Mouse (Mus musculus): ENCODE data around the gene Brd3os. TPM values are rescaled to one million over a fixed set of nuclear protein-coding genes. Genes with fewer than 3 reads are reported as not detected.

The Brd3os gene
- polyA plus RNA-seq, 1 experiment from 2014 or later = 7.6 TPM

DNA sequence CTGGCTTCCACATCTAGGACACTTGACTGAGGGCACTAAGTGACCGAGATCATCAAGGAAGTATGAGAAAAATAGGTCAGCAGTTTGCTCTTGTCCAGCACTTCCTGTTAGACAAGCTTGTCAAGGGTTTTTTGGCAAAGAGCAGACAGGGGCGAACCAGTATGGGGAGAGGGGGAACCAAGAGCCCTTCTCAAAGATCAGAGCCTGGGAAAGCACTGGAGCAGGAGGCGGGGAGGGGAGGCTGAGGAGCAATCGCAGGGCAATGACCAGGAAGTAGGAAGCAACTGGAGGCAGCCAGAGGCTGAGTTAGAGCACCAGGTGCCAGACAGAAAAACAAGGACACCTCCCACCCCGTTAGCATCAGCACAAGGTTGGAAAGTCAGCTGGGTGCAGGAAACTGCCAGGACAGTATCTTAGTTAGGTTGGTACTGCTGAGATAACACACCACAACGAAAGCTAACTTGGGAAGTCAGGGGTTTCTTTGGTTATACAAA, 23.5 kb upstream of the Brd3os start:
- Histone ChIP-seq H3K36me3 (ENCODE audit: control insufficient read depth, insufficient read depth, low read length) (no peaks in the 10 kb centered on the region), H3K27ac (ENCODE audit: low read length) (peak overlapping the region; percentile 65), H3K9ac (ENCODE audit: low read length) (no peak overlapping the region), H3K9me3 (ENCODE audit: control insufficient read depth, low read length) (no peaks in the 10 kb centered on the region), H3K27me3 (ENCODE audit: control insufficient read depth, insufficient read depth, low read depth, low read length) (no peaks in the 10 kb centered on the region), H3K4me3 (ENCODE audit: low read length) (no peak overlapping the region), H3K4me2 (ENCODE audit: low read depth, low read length) (0 out of 2 replicates have a peak overlapping the region, but pooled peaks have one; percentile 10), H3K4me1 (replicated peaks; ENCODE audit: control insufficient read depth, insufficient read depth, low read length) (peaks cover 81% of the 10 kb centered on the region)
- 8% methylated on average over 6 of the region's 6 CpGs for WGBS
- ATAC-seq (ENCODE audit: low read depth) = peak; percentile 63

DNA sequence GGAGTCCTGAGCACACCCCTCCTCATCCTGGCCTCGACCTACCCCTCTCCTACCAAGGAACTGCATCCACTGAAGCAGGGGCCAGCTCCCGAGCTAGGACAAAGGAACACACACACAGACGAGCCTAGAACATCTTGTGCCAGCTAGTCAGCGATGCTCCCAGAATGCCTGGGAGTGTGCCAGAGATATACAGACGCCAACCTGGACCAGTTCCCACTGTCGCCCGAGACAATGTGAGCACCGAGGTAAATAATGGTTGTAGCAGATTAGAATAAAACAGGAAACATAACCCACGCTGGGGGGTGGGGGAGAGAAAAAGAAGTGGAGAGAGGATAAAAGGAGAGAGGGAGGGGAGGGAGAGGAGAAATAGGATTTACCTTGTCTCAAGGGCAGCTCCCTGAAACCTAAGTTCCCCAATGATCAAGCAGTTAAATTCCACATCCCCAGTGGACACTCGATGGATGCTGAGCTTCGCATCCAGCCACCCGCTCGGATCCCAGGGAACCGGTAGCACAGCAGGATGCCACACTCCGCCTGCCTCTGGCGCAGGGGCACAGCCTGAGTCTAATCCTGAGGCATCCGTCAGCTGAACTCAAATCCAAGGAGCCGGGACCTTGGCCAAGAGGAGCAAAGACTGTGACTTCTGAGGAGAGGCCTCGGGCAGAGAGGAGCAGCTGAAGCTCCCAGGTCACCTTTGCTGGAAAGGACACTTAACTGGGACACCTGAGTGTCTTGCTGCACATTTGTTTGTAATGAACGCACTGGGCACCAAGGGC, 20.6 kb upstream of the Brd3os start:
- ATAC-seq (ENCODE audit: low read depth) = no peak
- Histone ChIP-seq H3K9me3 (ENCODE audit: control insufficient read depth, low read length) (no peaks in the 10 kb centered on the region), H3K4me1 (replicated peaks; ENCODE audit: control insufficient read depth, insufficient read depth, low read length) (peaks cover 71% of the 10 kb centered on the region), H3K27me3 (ENCODE audit: control insufficient read depth, insufficient read depth, low read depth, low read length) (no peaks in the 10 kb centered on the region), H3K4me3 (ENCODE audit: low read length) (no peak overlapping the region), H3K27ac (ENCODE audit: low read length) (no peak overlapping the region), H3K4me2 (ENCODE audit: low read depth, low read length) (no peak overlapping the region), H3K36me3 (ENCODE audit: control insufficient read depth, insufficient read depth, low read length) (no peaks in the 10 kb centered on the region), H3K9ac (ENCODE audit: low read length) (no peak overlapping the region)
- WGBS = 60% methylated on average over 20 of the region's 20 CpGs

DNA sequence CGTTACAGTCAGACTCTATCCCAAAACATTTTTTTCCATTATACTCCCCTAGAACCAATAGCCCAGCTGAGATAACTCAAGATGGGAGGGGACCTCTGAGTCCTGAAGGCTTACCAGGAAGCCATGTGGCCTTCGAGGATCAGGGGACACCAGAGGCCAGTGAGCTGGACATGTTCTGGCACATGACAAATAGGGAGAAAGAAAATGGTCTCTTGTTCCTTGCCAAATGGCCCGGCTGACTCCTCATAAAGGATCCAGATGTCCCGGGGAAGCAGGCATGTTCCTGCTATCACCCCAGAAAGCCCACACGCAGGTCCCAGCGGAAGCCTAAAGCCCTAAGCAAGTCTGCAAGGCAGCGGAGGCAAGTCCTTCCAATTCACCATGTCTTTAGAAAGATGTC, 18.5 kb upstream of the Brd3os start:
- peak overlapping the region; percentile 98 for H3K4me2 ChIP-seq (ENCODE audit: low read depth, low read length)
- H3K36me3 ChIP-seq (ENCODE audit: control insufficient read depth, insufficient read depth, low read length) = no peaks in the 10 kb centered on the region
- H3K27ac ChIP-seq (ENCODE audit: low read length) = peak overlapping the region; percentile 30
- no peaks in the 10 kb centered on the region for H3K27me3 ChIP-seq (ENCODE audit: control insufficient read depth, insufficient read depth, low read depth, low read length)
- WGBS = 36% methylated on average over 7 of the region's 7 CpGs
- no peak overlapping the region for H3K9ac ChIP-seq (ENCODE audit: low read length)
- H3K4me1 ChIP-seq (replicated peaks; ENCODE audit: control insufficient read depth, insufficient read depth, low read length) = peaks cover 68% of the 10 kb centered on the region
- ATAC-seq (ENCODE audit: low read depth) = peak; percentile 14; the same call in 1 of the 2 replicates
- H3K9me3 ChIP-seq (ENCODE audit: control insufficient read depth, low read length) = no peaks in the 10 kb centered on the region
- no peak overlapping the region for H3K4me3 ChIP-seq (ENCODE audit: low read length)

DNA sequence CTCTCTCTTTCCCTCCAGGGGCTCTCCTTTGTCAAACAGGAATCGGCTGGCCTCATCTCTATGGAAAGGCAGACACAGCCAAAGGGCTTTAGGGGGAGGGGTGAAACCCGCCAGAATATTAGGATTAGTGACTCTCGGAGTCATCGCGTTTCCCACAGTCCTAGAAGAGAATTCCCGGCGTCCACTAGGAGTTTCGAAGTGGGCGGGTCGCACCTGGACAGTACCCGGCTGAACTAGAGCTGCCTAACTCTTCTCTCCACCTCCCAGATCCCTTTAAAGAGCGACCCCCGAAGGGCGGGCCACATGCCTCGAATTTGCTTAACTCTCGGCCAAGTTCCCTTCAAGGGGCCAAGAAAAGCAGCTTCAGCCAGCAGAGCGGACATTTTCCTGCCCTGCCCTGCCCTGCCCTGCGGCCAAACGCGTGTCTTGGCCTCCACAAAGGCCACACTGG, 16.9 kb upstream of the Brd3os start:
- H3K4me2 ChIP-seq (ENCODE audit: low read depth, low read length) = peak overlapping the region; percentile 98
- H3K9me3 ChIP-seq (ENCODE audit: control insufficient read depth, low read length) = no peaks in the 10 kb centered on the region
- H3K36me3 ChIP-seq (ENCODE audit: control insufficient read depth, insufficient read depth, low read length) = no peaks in the 10 kb centered on the region
- no peaks in the 10 kb centered on the region for H3K27me3 ChIP-seq (ENCODE audit: control insufficient read depth, insufficient read depth, low read depth, low read length)
- peaks cover 54% of the 10 kb centered on the region for H3K4me1 ChIP-seq (replicated peaks; ENCODE audit: control insufficient read depth, insufficient read depth, low read length)
- 1% methylated on average over 20 of the region's 20 CpGs for WGBS
- peak overlapping the region; percentile 91 for H3K9ac ChIP-seq (ENCODE audit: low read length)
- H3K27ac ChIP-seq (ENCODE audit: low read length) = peak overlapping the region; percentile 82
- ATAC-seq (ENCODE audit: low read depth) = no peak
- peak overlapping the region; percentile 93 for H3K4me3 ChIP-seq (ENCODE audit: low read length)

DNA sequence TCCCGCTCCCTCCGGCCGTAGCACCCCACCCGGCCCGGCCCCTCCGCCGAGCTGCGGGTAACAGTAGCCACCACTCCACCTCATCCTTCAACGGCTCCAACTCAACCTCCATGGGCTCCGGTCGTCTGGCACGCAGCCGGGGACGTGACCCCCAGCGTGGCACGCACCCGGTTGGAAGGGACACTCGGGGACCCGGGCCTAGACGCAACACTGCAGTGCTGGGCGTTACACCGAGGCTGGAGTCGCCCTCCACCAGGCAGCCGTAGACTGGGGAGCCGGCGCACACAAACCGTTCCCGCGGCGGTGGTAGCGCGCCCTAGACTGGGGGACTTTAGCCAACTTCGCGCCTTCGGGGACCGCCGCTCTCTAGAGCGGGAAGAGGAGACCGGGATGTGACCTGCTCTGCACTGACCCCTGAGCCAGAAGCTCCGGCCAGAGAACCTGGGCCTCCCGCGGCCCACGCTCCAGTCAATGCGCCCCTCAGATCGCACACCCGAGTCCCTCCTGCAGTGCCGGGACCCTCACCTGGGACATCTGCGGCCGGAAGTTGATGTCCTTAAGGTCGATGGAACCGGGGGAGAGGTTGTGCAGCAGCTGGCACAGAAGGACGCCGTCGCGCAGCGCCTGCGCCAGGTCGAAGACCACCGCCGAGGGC, 16.2 kb upstream of the Brd3os start:
- peak overlapping the region; percentile 91 for H3K9ac ChIP-seq (ENCODE audit: low read length)

DNA sequence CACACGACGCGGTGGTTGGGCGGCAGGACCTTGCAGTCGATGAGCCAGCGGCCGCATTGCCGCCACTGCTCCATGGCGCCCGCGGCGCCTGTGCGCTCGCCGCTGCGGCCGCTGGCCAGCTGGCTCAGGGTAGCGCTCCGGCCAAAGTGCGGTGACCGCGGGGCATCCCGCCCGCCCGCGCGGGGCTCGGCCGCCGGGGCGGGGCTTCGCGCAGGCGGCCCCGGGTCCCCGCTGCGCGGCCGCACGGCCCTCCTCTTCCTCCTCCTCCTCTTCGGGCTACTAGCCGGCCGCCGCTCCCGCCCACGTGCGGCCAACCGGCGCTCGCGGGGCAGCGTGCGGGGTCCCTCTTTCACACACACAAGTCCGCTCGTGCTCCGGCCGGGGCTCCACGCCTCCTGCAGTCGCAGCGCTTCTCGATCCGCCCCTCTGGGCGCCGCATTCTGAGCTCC, 15.7 kb upstream of the Brd3os start:
- ATAC-seq (ENCODE audit: low read depth) = peak; percentile 49
- WGBS = 0% methylated on average over 48 of the region's 64 CpGs
- peaks cover 46% of the 10 kb centered on the region for H3K4me1 ChIP-seq (replicated peaks; ENCODE audit: control insufficient read depth, insufficient read depth, low read length)

More for the DNA sequence above, 16.2 kb upstream of the Brd3os start:
- peak overlapping the region; percentile 98 for H3K4me2 ChIP-seq (ENCODE audit: low read depth, low read length)
- 0% methylated on average over 54 of the region's 60 CpGs for WGBS
- ATAC-seq (ENCODE audit: low read depth) = peak; percentile 4; the same call in 1 of the 2 replicates
- peak overlapping the region; percentile 82 for H3K27ac ChIP-seq (ENCODE audit: low read length)
- no peaks in the 10 kb centered on the region for H3K9me3 ChIP-seq (ENCODE audit: control insufficient read depth, low read length)
- no peaks in the 10 kb centered on the region for H3K27me3 ChIP-seq (ENCODE audit: control insufficient read depth, insufficient read depth, low read depth, low read length)
- peaks cover 52% of the 10 kb centered on the region for H3K4me1 ChIP-seq (replicated peaks; ENCODE audit: control insufficient read depth, insufficient read depth, low read length)
- peak overlapping the region; percentile 93 for H3K4me3 ChIP-seq (ENCODE audit: low read length)
- no peaks in the 10 kb centered on the region for H3K36me3 ChIP-seq (ENCODE audit: control insufficient read depth, insufficient read depth, low read length)

DNA sequence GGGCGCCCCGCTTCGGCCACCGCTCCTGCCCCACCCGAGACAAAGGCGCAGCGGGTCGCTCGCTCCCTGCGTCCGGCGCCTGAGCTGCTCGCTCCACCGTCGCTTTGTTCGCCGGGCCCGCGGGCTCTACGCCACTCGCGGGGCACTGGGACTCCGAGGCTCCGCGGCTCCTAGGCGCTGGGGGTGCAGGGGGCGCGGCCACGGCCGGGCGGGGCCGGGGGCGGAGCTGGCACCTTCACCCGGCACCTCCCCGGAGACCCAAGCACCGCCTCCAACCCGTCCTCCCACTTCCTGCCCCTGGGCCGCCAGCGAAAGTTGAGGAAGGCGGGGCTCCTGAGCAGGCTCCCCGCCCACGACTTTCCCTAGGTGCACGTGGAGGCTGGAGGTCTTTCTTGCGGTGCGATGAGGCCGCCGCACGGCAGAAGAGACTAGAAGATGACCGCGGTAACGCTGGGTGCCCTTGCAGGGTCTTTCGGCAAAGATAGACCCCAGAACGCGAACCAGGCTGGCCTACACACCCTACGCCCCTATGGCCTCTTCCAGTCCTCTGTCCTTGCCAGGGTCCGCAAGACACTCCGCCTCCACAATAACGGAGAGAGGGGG, 15.2 kb upstream of the Brd3os start, which contains the start of gene Vav2:
Gene Vav2, minus strand, starts transcription at position 179 of the 603 bp plus-strand sequence.
- Histone ChIP-seq H3K4me3 (ENCODE audit: low read length) (peak within 1 kb of the TSS; percentile 93), H3K36me3 (ENCODE audit: control insufficient read depth, insufficient read depth, low read length) (no peaks in the 10 kb centered on the region), H3K4me1 (replicated peaks; ENCODE audit: control insufficient read depth, insufficient read depth, low read length) (peaks cover 41% of the 10 kb centered on the region), H3K9me3 (ENCODE audit: control insufficient read depth, low read length) (no peaks in the 10 kb centered on the region), H3K27ac (ENCODE audit: low read length) (peak within 1 kb of the TSS; percentile 82), H3K9ac (ENCODE audit: low read length) (peak within 1 kb of the TSS; percentile 91), H3K27me3 (ENCODE audit: control insufficient read depth, insufficient read depth, low read depth, low read length) (no peaks in the 10 kb centered on the region), H3K4me2 (ENCODE audit: low read depth, low read length) (peak within 1 kb of the TSS; percentile 98)
- ATAC-seq (ENCODE audit: low read depth) = peak; percentile 94
- WGBS = 1% methylated on average over 58 of the region's 58 CpGs

More for the DNA sequence above, 15.7 kb upstream of the Brd3os start:
- Histone ChIP-seq H3K4me3 (ENCODE audit: low read length) (peak overlapping the region; percentile 93), H3K4me2 (ENCODE audit: low read depth, low read length) (peak overlapping the region; percentile 98), H3K9ac (ENCODE audit: low read length) (peak overlapping the region; percentile 91), H3K27me3 (ENCODE audit: control insufficient read depth, insufficient read depth, low read depth, low read length) (no peaks in the 10 kb centered on the region), H3K27ac (ENCODE audit: low read length) (peak overlapping the region; percentile 82), H3K9me3 (ENCODE audit: control insufficient read depth, low read length) (no peaks in the 10 kb centered on the region), H3K36me3 (ENCODE audit: control insufficient read depth, insufficient read depth, low read length) (no peaks in the 10 kb centered on the region)

DNA sequence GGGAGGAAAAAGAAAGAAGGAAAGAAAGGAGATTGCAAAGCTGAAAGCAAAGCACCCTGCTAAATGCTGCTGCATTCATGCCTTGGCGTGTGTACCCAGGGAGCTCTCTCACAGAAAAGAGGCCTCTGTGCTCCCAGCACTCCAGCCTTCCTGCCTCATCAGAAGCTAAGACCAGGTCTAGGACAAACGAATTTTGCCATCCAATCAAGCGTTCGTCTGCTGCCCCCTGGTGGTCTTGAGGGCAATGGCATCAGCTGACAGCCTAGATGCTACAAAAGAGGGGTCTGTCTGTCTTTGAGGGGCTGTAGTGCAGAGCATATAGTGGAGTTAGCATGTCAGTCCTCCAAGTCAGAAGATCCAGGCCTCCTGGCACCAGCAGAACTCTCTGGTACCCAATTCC, 14.1 kb upstream of the Brd3os start:
- no peak overlapping the region for H3K4me3 ChIP-seq (ENCODE audit: low read length)
- ATAC-seq (ENCODE audit: low read depth) = no peak
- WGBS = 0% methylated on average over 4 of the region's 4 CpGs
- no peak overlapping the region for H3K27ac ChIP-seq (ENCODE audit: low read length)
- peaks cover 31% of the 10 kb centered on the region for H3K4me1 ChIP-seq (replicated peaks; ENCODE audit: control insufficient read depth, insufficient read depth, low read length)
- H3K36me3 ChIP-seq (ENCODE audit: control insufficient read depth, insufficient read depth, low read length) = no peaks in the 10 kb centered on the region
- no peak overlapping the region for H3K4me2 ChIP-seq (ENCODE audit: low read depth, low read length)
- H3K9me3 ChIP-seq (ENCODE audit: control insufficient read depth, low read length) = no peaks in the 10 kb centered on the region
- H3K9ac ChIP-seq (ENCODE audit: low read length) = no peak overlapping the region
- H3K27me3 ChIP-seq (ENCODE audit: control insufficient read depth, insufficient read depth, low read depth, low read length) = no peaks in the 10 kb centered on the region

DNA sequence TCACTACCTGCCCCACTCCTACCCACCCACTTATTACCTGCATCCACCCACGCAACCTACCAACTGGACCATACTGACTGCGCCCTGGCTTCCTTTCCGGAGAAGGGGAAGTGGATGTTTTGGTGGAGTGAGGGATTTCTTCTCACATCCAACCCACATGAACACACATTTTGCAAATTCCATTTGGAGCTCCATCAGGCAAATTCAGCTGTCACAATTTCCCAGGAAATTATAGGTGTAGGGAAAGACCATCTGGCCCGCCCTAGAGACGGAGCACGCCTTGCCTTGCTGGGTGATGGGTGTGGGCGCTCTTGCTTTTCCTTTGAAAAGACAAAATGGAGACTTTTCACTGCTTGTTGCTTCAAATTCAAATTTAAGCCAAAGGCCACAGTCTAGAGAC, 11.5 kb upstream of the Brd3os start:
- Histone ChIP-seq H3K27ac (ENCODE audit: low read length) (no peak overlapping the region), H3K4me1 (replicated peaks; ENCODE audit: control insufficient read depth, insufficient read depth, low read length) (peaks cover 9% of the 10 kb centered on the region), H3K27me3 (ENCODE audit: control insufficient read depth, insufficient read depth, low read depth, low read length) (no peaks in the 10 kb centered on the region), H3K9me3 (ENCODE audit: control insufficient read depth, low read length) (no peaks in the 10 kb centered on the region), H3K4me2 (ENCODE audit: low read depth, low read length) (no peak overlapping the region), H3K9ac (ENCODE audit: low read length) (no peak overlapping the region), H3K36me3 (ENCODE audit: control insufficient read depth, insufficient read depth, low read length) (no peaks in the 10 kb centered on the region), H3K4me3 (ENCODE audit: low read length) (no peak overlapping the region)
- ATAC-seq (ENCODE audit: low read depth) = no peak
- WGBS = 88% methylated on average over 7 of the region's 7 CpGs
